Mouse (Mus musculus) C2C12 (cell line): ENCODE results near the gene Slc25a39.

ENCODE experiments used
- CEBPB ChIP-seq: IDR thresholded peaks from one replicate; pipeline ENCODE4 v1.6.1; 2011; ENCODE audit warnings: low read depth, mild to moderate bottlenecking, control low read depth, moderate library complexity
- CTCF ChIP-seq: IDR thresholded peaks from one replicate; pipeline ENCODE4 v1.5.1; 2011; ENCODE audit not compliant: control insufficient read depth, insufficient read depth, insufficient read length
- FOSL1 ChIP-seq: IDR thresholded peaks from one replicate; pipeline ENCODE4 v1.8.0; 2011; ENCODE audit warnings: mild to moderate bottlenecking, low read length; ENCODE audit not compliant: poor library complexity, insufficient read depth, severe bottlenecking
- MAX ChIP-seq: IDR thresholded peaks from one replicate; pipeline ENCODE4 v1.6.1; 2011; ENCODE audit warnings: mild to moderate bottlenecking, control low read depth
- MYOD1 ChIP-seq: IDR thresholded peaks from one replicate; pipeline ENCODE4 v1.6.1; 2011; ENCODE audit warnings: low read depth; ENCODE audit not compliant: control insufficient read depth, insufficient read length
- MYOG ChIP-seq: IDR thresholded peaks from one replicate; pipeline ENCODE4 v1.6.1; 2011; ENCODE audit not compliant: control insufficient read depth, insufficient read length; ENCODE audit errors: extremely low read depth
- USF1 ChIP-seq: IDR thresholded peaks from one replicate; pipeline ENCODE4 v1.6.1; 2011; ENCODE audit warnings: low read depth, mild to moderate bottlenecking, control low read depth, moderate library complexity

DNA sequence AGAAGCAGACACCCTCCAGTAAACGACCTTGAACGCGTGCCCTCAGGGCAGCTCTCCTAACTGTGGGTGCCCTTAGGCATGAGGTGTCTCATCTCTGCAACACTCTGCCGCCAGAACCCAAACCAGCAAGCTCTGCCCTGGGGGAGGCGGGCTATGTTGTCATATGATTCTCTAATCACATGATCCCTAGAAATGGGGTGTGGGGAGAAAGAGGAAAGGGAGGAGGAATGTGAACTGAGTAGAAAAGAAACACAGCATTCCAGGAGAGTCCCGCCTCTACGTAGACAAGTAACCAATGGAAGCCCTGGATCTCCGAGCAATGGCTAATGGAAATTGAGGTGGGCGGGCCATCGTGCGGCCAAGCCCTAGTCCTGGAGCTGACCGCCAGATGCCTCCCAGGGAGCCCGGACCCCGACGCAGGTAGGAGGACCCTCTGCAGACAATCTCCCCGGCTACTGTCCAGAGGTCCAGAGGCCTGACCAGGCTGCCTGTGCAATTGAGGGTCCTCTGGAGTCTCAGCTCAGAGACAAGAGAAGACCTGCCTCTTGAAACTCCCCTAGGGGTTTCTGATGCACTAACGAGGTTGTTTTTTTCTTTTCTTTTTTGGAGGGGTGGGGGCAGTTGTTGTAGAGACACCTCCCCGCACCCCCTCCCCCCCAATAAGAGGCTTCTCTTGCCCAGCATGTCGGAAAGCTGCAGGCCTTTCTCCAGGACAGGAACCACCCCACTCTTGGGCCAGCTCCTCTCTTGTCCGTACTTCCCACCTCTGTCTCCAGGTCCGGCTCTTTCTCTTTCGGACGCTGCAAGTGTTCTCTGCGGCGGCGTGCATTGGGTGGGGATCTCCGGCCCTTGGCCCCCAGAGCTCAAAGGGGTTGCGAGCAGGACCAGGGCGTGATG, 22.6 kb upstream of the Slc25a39 start, which contains the start of gene Grn:
- no peak for TF ChIP-seq MYOG
- no peak for TF ChIP-seq CTCF
- peak; percentile 39 for TF ChIP-seq MAX
- TF ChIP-seq MYOD1, result no peak
- peak; percentile 97 for TF ChIP-seq USF1
- TF ChIP-seq FOSL1, result no peak
- TF ChIP-seq CEBPB, result no peak
